Mouse (Mus musculus) MEL (cell line): ENCODE measurements at regions not wholly inside any gene's neighbourhood (a gene's known extent, or its start where the extent isn't known, plus 50 kb on each side); places are given as distances from the start of the nearest gene placed in this dataset.

Experiments
- DNase-seq: peaks from one replicate; pipeline ENCODE4 v3.0.0; 2011; ENCODE audit warnings: low read depth, low spot score
- H3K27ac ChIP-seq: 2 replicates; pipeline ENCODE4 v1.5.1; 2012; ENCODE audit warnings: low read depth, mild to moderate bottlenecking, control low read depth, low read length, moderate library complexity; ENCODE audit not compliant: control insufficient read depth
- H3K27me3 ChIP-seq, 2 experiments: fragments of 150-350 bp in 1 of 2; sonication (generic) in 1 of 2; 2 replicates each; pipeline ENCODE4 v1.6.1; 2012; ENCODE audit warnings: low read length in 2 of 2, mild to moderate bottlenecking in 2 of 2, improper control_type of control experiment in 1 of 2, moderate library complexity in 1 of 2; ENCODE audit not compliant: insufficient read depth in 2 of 2, control insufficient read depth in 1 of 2
- H3K36me3 ChIP-seq, 2 experiments: 2 replicates each; pipeline ENCODE4 v1.6.1; 2012 to 2014; ENCODE audit warnings: low read length in 2 of 2, improper control_type of control experiment in 1 of 2, inconsistent platforms in 1 of 2, mild to moderate bottlenecking in 1 of 2; ENCODE audit not compliant: insufficient read depth in 2 of 2, control insufficient read depth in 1 of 2
- H3K4me1 ChIP-seq, 2 experiments: fragments of 150-350 bp in 1 of 2; sonication (generic) in 1 of 2; 2 replicates each; pipeline ENCODE4 v1.6.1; 2012; ENCODE audit warnings: low read length in 2 of 2, improper control_type of control experiment in 1 of 2, mild to moderate bottlenecking in 1 of 2; ENCODE audit not compliant: insufficient read depth in 2 of 2, control insufficient read depth in 1 of 2
- H3K4me3 ChIP-seq, 2 experiments: fragments of 150-350 bp in 1 of 2; sonication (generic) in 1 of 2; 2 replicates each; pipeline ENCODE4 v1.5.1; 2012; ENCODE audit warnings: low read depth in 2 of 2, low read length in 2 of 2, mild to moderate bottlenecking in 2 of 2, moderate library complexity in 2 of 2, control low read depth in 1 of 2, improper control_type of control experiment in 1 of 2; ENCODE audit not compliant: control insufficient read depth in 1 of 2, insufficient read depth in 1 of 2
- H3K79me2 ChIP-seq: 2 replicates; pipeline ENCODE4 v1.6.1; 2012; ENCODE audit warnings: mild to moderate bottlenecking, low read length, moderate library complexity; ENCODE audit not compliant: control insufficient read depth, poor library complexity, insufficient read depth
- H3K9ac ChIP-seq: 2 replicates; pipeline ENCODE4 v1.6.1; 2012; ENCODE audit warnings: low read depth, mild to moderate bottlenecking, control low read depth, low read length, moderate library complexity; ENCODE audit not compliant: control insufficient read depth, poor library complexity, severe bottlenecking
- H3K9me3 ChIP-seq: fragments of 150-350 bp; sonication (generic); replicated peaks from 2 replicates; pipeline ENCODE4 v1.6.1; 2012; ENCODE audit warnings: mild to moderate bottlenecking, low read length, improper control_type of control experiment, moderate library complexity; ENCODE audit not compliant: insufficient read depth
- CHD1 ChIP-seq: IDR thresholded peaks from 2 replicates; pipeline ENCODE4 v1.6.1; 2012; ENCODE audit warnings: low read depth, mild to moderate bottlenecking, inconsistent platforms, low read length, improper control_type of control experiment
- CHD2 ChIP-seq: IDR thresholded peaks from 2 replicates; pipeline ENCODE4 v1.6.1; 2011; ENCODE audit warnings: low read length, improper control_type of control experiment
- CTCF ChIP-seq, 3 experiments: IDR thresholded peaks in 2 of 3; conservative IDR thresholded peaks in 1 of 3; 2 replicates each; pipeline ENCODE4 v1.5.1; 2011 to 2012; ENCODE audit warnings: low read length in 3 of 3, low read depth in 2 of 3, mild to moderate bottlenecking in 2 of 3, improper control_type of control experiment in 1 of 3, inconsistent platforms in 1 of 3, mixed read lengths in 1 of 3, moderate library complexity in 1 of 3; ENCODE audit not compliant: control insufficient read depth in 1 of 3, insufficient read depth in 1 of 3, poor library complexity in 1 of 3, severe bottlenecking in 1 of 3
- ETS1 ChIP-seq: IDR thresholded peaks from 2 replicates; pipeline ENCODE4 v1.6.1; 2012; ENCODE audit warnings: low read depth, mild to moderate bottlenecking, inconsistent platforms, low read length, improper control_type of control experiment, moderate library complexity
- GABPA ChIP-seq: IDR thresholded peaks from 2 replicates; pipeline ENCODE4 v1.6.1; 2012; ENCODE audit warnings: low read depth, mild to moderate bottlenecking, inconsistent platforms, low read length, improper control_type of control experiment, moderate library complexity
- GATA1 ChIP-seq: IDR thresholded peaks from 2 replicates; pipeline ENCODE4 v1.6.1; 2011; ENCODE audit warnings: low read depth, low read length, improper control_type of control experiment
- HCFC1 ChIP-seq: IDR thresholded peaks from 2 replicates; pipeline ENCODE4 v1.6.1; 2012; ENCODE audit warnings: low read depth, mild to moderate bottlenecking, inconsistent platforms, low read length, improper control_type of control experiment, moderate library complexity
- JUND ChIP-seq: IDR thresholded peaks from 2 replicates; pipeline ENCODE4 v1.6.1; 2011; ENCODE audit warnings: low read depth, mild to moderate bottlenecking, improper control_type of control experiment, low read length
- KAT2A ChIP-seq: conservative IDR thresholded peaks from 2 replicates; pipeline ENCODE4 v1.6.1; 2012; ENCODE audit warnings: low read depth, low read length, improper control_type of control experiment, inconsistent platforms
- MAFK ChIP-seq: IDR thresholded peaks from 2 replicates; pipeline ENCODE4 v1.6.1; 2011; ENCODE audit warnings: low read depth, mild to moderate bottlenecking, low read length, improper control_type of control experiment, borderline replicate concordance
- MAZ ChIP-seq: IDR thresholded peaks from 2 replicates; pipeline ENCODE4 v1.6.1; 2012; ENCODE audit warnings: low read depth, mild to moderate bottlenecking, inconsistent platforms, low read length, improper control_type of control experiment
- MEF2A ChIP-seq: IDR thresholded peaks from 2 replicates; pipeline ENCODE4 v1.6.1; 2014; ENCODE audit warnings: low read depth, mild to moderate bottlenecking, inconsistent platforms, low read length, improper control_type of control experiment; ENCODE audit not compliant: poor library complexity, insufficient replicate concordance, severe bottlenecking; ENCODE audit errors: extremely low read depth
- MXI1 ChIP-seq: IDR thresholded peaks from 2 replicates; pipeline ENCODE4 v1.6.1; 2011; ENCODE audit warnings: mild to moderate bottlenecking, low read depth, low read length, improper control_type of control experiment
- MYB ChIP-seq: IDR thresholded peaks from 2 replicates; pipeline ENCODE4 v1.6.1; 2011; ENCODE audit warnings: mild to moderate bottlenecking, low read depth, low read length, improper control_type of control experiment
- NELFE ChIP-seq: IDR thresholded peaks from 2 replicates; pipeline ENCODE4 v1.6.1; 2011; ENCODE audit warnings: low read depth, low read length, improper control_type of control experiment
- NRF1 ChIP-seq: IDR thresholded peaks from 2 replicates; pipeline ENCODE4 v1.6.1; 2014; ENCODE audit warnings: low read depth, mild to moderate bottlenecking, inconsistent platforms, low read length, improper control_type of control experiment, moderate library complexity; ENCODE audit not compliant: poor library complexity, insufficient read depth, severe bottlenecking
- POLR2AphosphoS2 ChIP-seq: IDR thresholded peaks from 2 replicates; pipeline ENCODE4 v1.6.1; 2011; ENCODE audit warnings: low read length, improper control_type of control experiment
- POLR2AphosphoS5 ChIP-seq: IDR thresholded peaks from 2 replicates; pipeline ENCODE4 v1.6.1; 2012; ENCODE audit warnings: low read depth, borderline replicate concordance, mild to moderate bottlenecking, inconsistent platforms, low read length, moderate library complexity, mixed read lengths
- TBP ChIP-seq: IDR thresholded peaks from 2 replicates; pipeline ENCODE4 v1.8.0; 2011; ENCODE audit warnings: low read depth, low read length, improper control_type of control experiment
- TCF12 ChIP-seq: IDR thresholded peaks from 2 replicates; pipeline ENCODE4 v1.6.1; 2014; ENCODE audit warnings: low read depth, mild to moderate bottlenecking, inconsistent platforms, low read length, improper control_type of control experiment, moderate library complexity
- USF2 ChIP-seq, 2 experiments: IDR thresholded peaks; 2 replicates each; pipeline ENCODE4 v1.6.1; 2011 to 2012; ENCODE audit warnings: improper control_type of control experiment in 2 of 2, low read length in 2 of 2, borderline replicate concordance in 1 of 2, inconsistent platforms in 1 of 2, low read depth in 1 of 2, mild to moderate bottlenecking in 1 of 2; ENCODE audit not compliant: insufficient read depth in 1 of 2
- ZC3H11A ChIP-seq: IDR thresholded peaks from 2 replicates; pipeline ENCODE4 v1.6.1; 2012; ENCODE audit warnings: low read depth, mild to moderate bottlenecking, inconsistent platforms, low read length, improper control_type of control experiment

DNA sequence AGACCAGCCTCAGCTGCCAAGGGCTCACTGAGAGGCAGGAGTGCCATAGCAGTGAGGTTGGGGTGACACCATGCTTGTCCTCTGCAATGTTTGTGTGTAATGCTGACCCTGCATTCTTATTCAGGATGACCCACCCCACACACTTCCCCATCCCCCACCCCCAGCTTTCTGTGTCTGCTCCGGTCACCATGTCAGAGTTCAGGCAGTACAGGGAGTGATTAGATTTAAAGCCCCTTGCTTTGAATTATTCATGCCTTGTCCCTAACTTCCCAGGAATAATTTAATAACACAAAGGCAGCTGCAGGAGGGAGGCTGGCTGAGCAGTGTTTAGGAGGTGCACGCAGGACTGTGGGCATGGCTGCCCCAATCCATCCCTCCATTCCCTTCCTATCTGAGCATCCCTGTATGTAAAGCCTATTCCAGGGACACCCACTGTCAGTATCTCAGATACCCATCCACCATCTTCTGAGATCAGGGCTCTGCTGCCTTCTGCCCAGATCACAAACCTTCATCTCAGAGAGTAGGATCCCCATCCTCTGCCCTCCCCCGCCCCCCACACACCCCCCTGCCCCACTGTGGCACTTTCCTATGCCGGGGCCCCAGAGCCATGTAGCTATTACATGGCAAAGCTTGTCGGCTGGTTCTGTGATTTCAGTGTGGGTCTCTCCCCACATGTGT lies 76.0 kb upstream of the Rufy1 start:
- Histone ChIP-seq H3K9me3 (no peaks in the 10 kb centered on the region), H3K4me3 (no peak overlapping the region), H3K27me3 (no peaks in the 10 kb centered on the region; a peak in 1 of 4 replicates), H3K4me1 (no peaks in the 10 kb centered on the region), H3K27ac (no peak overlapping the region), H3K9ac (no peak overlapping the region), H3K36me3 (no peaks in the 10 kb centered on the region), H3K79me2 (no peaks in the 10 kb centered on the region)
- no peak for DNase-seq
- TF ChIP-seq ETS1 = no peak
- TF ChIP-seq MXI1 = no peak
- no peak for TF ChIP-seq HCFC1
- no peak for TF ChIP-seq CHD1
- no peak for TF ChIP-seq NELFE
- no peak for TF ChIP-seq MEF2A
- no peak for TF ChIP-seq TCF12
- TF ChIP-seq POLR2AphosphoS5 = no peak
- TF ChIP-seq TBP = no peak
- no peak for TF ChIP-seq JUND
- TF ChIP-seq USF2 (IDR thresholded peaks at IDR 0.05; ENCODE audit: borderline replicate concordance in 1 of 2, insufficient read depth in 1 of 2, low read depth in 1 of 2, low read length in 2 of 2) = no peak
- TF ChIP-seq MAFK = no peak
- TF ChIP-seq CTCF (IDR thresholded peaks at IDR 0.05 in 2 of 3, conservative IDR thresholded peaks at IDR 0.05 in 1 of 3; ENCODE audit: control insufficient read depth in 1 of 3, insufficient read depth in 1 of 3, low read depth in 2 of 3, low read length in 3 of 3, poor library complexity in 1 of 3, severe bottlenecking in 1 of 3) = no peak

GRCm38 (mm10) chr11:50501352-50501751 lies 70.4 kb upstream of the Rufy1 start:
- TF ChIP-seq ETS1 = no peak
- TF ChIP-seq, all 39 proteins: peak for 0
- Histone ChIP-seq H3K27me3 (no peaks in the 10 kb centered on the region), H3K36me3 (no peaks in the 10 kb centered on the region), H3K4me3 (no peak overlapping the region), H3K4me1 (no peaks in the 10 kb centered on the region), H3K9me3 (no peaks in the 10 kb centered on the region), H3K9ac (no peak overlapping the region), H3K79me2 (no peaks in the 10 kb centered on the region), H3K27ac (no peak overlapping the region)
- no peak for DNase-seq

GRCm38 (mm10) chr11:50493123-50493476 lies 62.2 kb upstream of the Rufy1 start:
- H3K79me2 ChIP-seq = no peaks in the 10 kb centered on the region
- no peak for TF ChIP-seq TCF12
- no peak for TF ChIP-seq GATA1
- TF ChIP-seq MAZ = no peak
- no peak for TF ChIP-seq POLR2AphosphoS5
- TF ChIP-seq NRF1 = no peak
- TF ChIP-seq CHD2 = no peak
- TF ChIP-seq KAT2A = no peak
- no peak for TF ChIP-seq POLR2AphosphoS2
- no peak for TF ChIP-seq MYB
- no peak for TF ChIP-seq GABPA
- TF ChIP-seq MXI1 = no peak
- TF ChIP-seq ZC3H11A = no peak
- no peak for DNase-seq
- H3K4me3 ChIP-seq = no peak overlapping the region
- H3K9me3 ChIP-seq = no peaks in the 10 kb centered on the region
- no peak overlapping the region for H3K9ac ChIP-seq
- H3K27me3 ChIP-seq = no peaks in the 10 kb centered on the region
- H3K27ac ChIP-seq = no peak overlapping the region
- no peaks in the 10 kb centered on the region for H3K36me3 ChIP-seq
- no peaks in the 10 kb centered on the region for H3K4me1 ChIP-seq
